Comparison of ENCODE assay signal across 18 mouse cellular contexts in genomic region chr2:69851427-69852058, GRCm38 (mm10). TPM values are rescaled to one million over a fixed set of nuclear protein-coding genes. Genes with fewer than 3 reads are reported as not detected.
DNase-seq lines count a peak whose midpoint lies in the region; ATAC-seq and TF ChIP-seq lines count a peak whose summit lies in the region.
"Had no signal": no experiment of that assay in that cellular context is flagged by ENCODE, and none has a peak within 500 bp of the region (broad histone marks: within the 10 kb centered on the region; RNA-seq: fewer than 3 reads in every experiment).

No protein-coding gene starts in this region.

- H3K9ac ChIP-seq in kidney, embryonic 15.5 days, result no peak overlapping the region
- no peak overlapping the region for H3K9ac ChIP-seq in MEL (ENCODE audit: control insufficient read depth, low read depth, low read length, poor library complexity, severe bottlenecking)
- no peak overlapping the region for H3K9ac ChIP-seq in liver, embryonic 14.5 days (replicated peaks)
- H3K9ac ChIP-seq: heart, embryonic 13.5 days; hindbrain, embryonic 15.5 days; limb, embryonic 12.5 days had no signal

- H3K79me2 ChIP-seq in MEL (ENCODE audit: control insufficient read depth, insufficient read depth, low read length, poor library complexity), result no peaks in the 10 kb centered on the region

- H3K27me3 ChIP-seq in kidney, embryonic 15.5 days, result no peaks in the 10 kb centered on the region
- H3K27me3 ChIP-seq in MEL (ENCODE audit: control insufficient read depth in 1 of 2, insufficient read depth in 2 of 2, low read length in 2 of 2), result no peaks in the 10 kb centered on the region
- H3K27me3 ChIP-seq in liver, embryonic 14.5 days (ENCODE audit: control insufficient read depth, insufficient read depth, low read length), result no peaks in the 10 kb centered on the region
- H3K27me3 ChIP-seq: CH12.LX; heart, embryonic 13.5 days; hindbrain, embryonic 15.5 days; limb, embryonic 12.5 days had no signal

- no peak for TF ChIP-seq EP300 in MEL (IDR thresholded peaks at IDR 0.05; ENCODE audit: low read depth in 1 of 2, low read length in 2 of 2)
- TF ChIP-seq EP300 in liver, embryonic 14.5 days (IDR thresholded peaks at IDR 0.05; ENCODE audit: low read depth), result no peak

- no peak overlapping the region for H3K4me2 ChIP-seq in kidney, embryonic 15.5 days
- no peak overlapping the region for H3K4me2 ChIP-seq in liver, embryonic 14.5 days (ENCODE audit: low read depth)
- H3K4me2 ChIP-seq: heart, embryonic 13.5 days; hindbrain, embryonic 15.5 days; limb, embryonic 12.5 days had no signal

- H3K9me3 ChIP-seq in kidney, embryonic 15.5 days (replicated peaks), result no peaks in the 10 kb centered on the region
- no peaks in the 10 kb centered on the region for H3K9me3 ChIP-seq in MEL (replicated peaks; ENCODE audit: insufficient read depth, low read length)
- no peaks in the 10 kb centered on the region for H3K9me3 ChIP-seq in liver, embryonic 14.5 days (ENCODE audit: control insufficient read depth, low read length)
- H3K9me3 ChIP-seq: heart, embryonic 13.5 days; hindbrain, embryonic 15.5 days; limb, embryonic 12.5 days had no signal

- no peaks in the 10 kb centered on the region for H3K36me3 ChIP-seq in kidney, embryonic 15.5 days
- peaks cover 0 to 8% of the 10 kb centered on the region in 2 experiments; a peak in 2 of 4 replicates for H3K36me3 ChIP-seq in MEL (ENCODE audit: control insufficient read depth in 1 of 2, insufficient read depth in 2 of 2, low read length in 2 of 2)
- no peaks in the 10 kb centered on the region for H3K36me3 ChIP-seq in liver, embryonic 14.5 days (replicated peaks; ENCODE audit: control insufficient read depth, insufficient read depth, low read depth)
- H3K36me3 ChIP-seq: heart, embryonic 13.5 days; hindbrain, embryonic 15.5 days; limb, embryonic 12.5 days had no signal

- H3K27ac ChIP-seq in kidney, embryonic 15.5 days, result no peak overlapping the region
- no peak overlapping the region for H3K27ac ChIP-seq in MEL (ENCODE audit: control insufficient read depth, low read depth, low read length)
- H3K27ac ChIP-seq in liver, embryonic 14.5 days, result no peak overlapping the region
- H3K27ac ChIP-seq: heart, embryonic 13.5 days; hindbrain, embryonic 15.5 days; limb, embryonic 12.5 days had no signal

- peak; percentile 23 for TF ChIP-seq RAD21 in MEL (IDR thresholded peaks at IDR 0.05; ENCODE audit: low read depth, low read length)

- peak; percentile 20 to 52 (median 44); a peak in 4 of 6 replicates for TF ChIP-seq CTCF in MEL (IDR thresholded peaks at IDR 0.05 in 2 of 3, conservative IDR thresholded peaks at IDR 0.05 in 1 of 3; ENCODE audit: control insufficient read depth in 1 of 3, insufficient read depth in 1 of 3, low read depth in 2 of 3, low read length in 3 of 3, poor library complexity in 1 of 3, severe bottlenecking in 1 of 3)
- peak; percentile 83 for TF ChIP-seq CTCF in liver, embryonic 14.5 days (IDR thresholded peaks at IDR 0.05; ENCODE audit: low read depth)

- DNase-seq in kidney, postnatal 4 days, result no peak
- DNase-seq in MEL (ENCODE audit: low read depth, low spot score), result peak; percentile 49
- peak; percentile 48 for DNase-seq in c-Kit-positive CD71-positive TER-119-positive erythroid progenitor cells, embryonic 14.5 days (ENCODE audit: low spot score)
- DNase-seq in liver, embryonic 14.5 days (ENCODE audit: low read depth in 3 of 3, low spot score in 3 of 3), result peak in 2 of 3 experiments; percentile 41 to 44
- DNase-seq in retina, embryonic 14.5 days (ENCODE audit: low spot score), result no peak
- DNase-seq in right cerebral cortex, postnatal 36 days (ENCODE audit: low spot score in 2 of 2), result no peak
- DNase-seq: cerebellum, postnatal 10 days; gastrocnemius, postnatal 10 days; lung, postnatal 4 days; right cerebral cortex, postnatal 4 days; thymus, postnatal 36 days had no signal

- ATAC-seq in kidney, embryonic 15.5 days (replicated peaks; ENCODE audit: low FRiP score), result 0 out of 2 replicates have a peak, but pooled peaks have one; percentile 33
- ATAC-seq in liver, embryonic 14.5 days (ENCODE audit: insufficient read depth), result peak; percentile 78
- no peak for ATAC-seq in activated CD4-positive, CD25-positive, alpha-beta regulatory T cell, adult 4 months
- ATAC-seq: forebrain, embryonic 14.5 days had no signal

- H3K4me1 ChIP-seq in kidney, embryonic 15.5 days, result no peaks in the 10 kb centered on the region
- peaks cover 5 to 7% of the 10 kb centered on the region in 2 experiments for H3K4me1 ChIP-seq in MEL (ENCODE audit: control insufficient read depth in 1 of 2, insufficient read depth in 2 of 2, low read length in 2 of 2)
- peaks cover 11 to 19% of the 10 kb centered on the region in 2 experiments for H3K4me1 ChIP-seq in liver, embryonic 14.5 days (replicated peaks; ENCODE audit: control insufficient read depth in 2 of 2, insufficient read depth in 2 of 2, low read length in 1 of 2)
- H3K4me1 ChIP-seq: heart, embryonic 13.5 days; hindbrain, embryonic 15.5 days; limb, embryonic 12.5 days had no signal

- TF ChIP-seq POLR2A in MEL (IDR thresholded peaks at IDR 0.05; ENCODE audit: control insufficient read depth in 1 of 2, insufficient read depth in 1 of 2, low read depth in 1 of 2, low read length in 2 of 2, poor library complexity in 1 of 2), result no peak

- no peak overlapping the region for H3K4me3 ChIP-seq in kidney, embryonic 15.5 days (replicated peaks)
- H3K4me3 ChIP-seq in MEL (ENCODE audit: control insufficient read depth in 1 of 2, insufficient read depth in 1 of 2, low read depth in 2 of 2, low read length in 2 of 2), result no peak overlapping the region
- H3K4me3 ChIP-seq in liver, embryonic 14.5 days (ENCODE audit: insufficient read depth in 1 of 2, low read depth in 2 of 2, low read length in 2 of 2), result no peak overlapping the region
- H3K4me3 ChIP-seq: heart, embryonic 13.5 days; hindbrain, embryonic 15.5 days; limb, embryonic 12.5 days had no signal

- WGBS in kidney, embryonic 15.5 days, result 50% methylated on average over 2 of the region's 2 CpGs
- WGBS in liver, embryonic 14.5 days (ENCODE audit: insufficient replicate concordance), result 54% methylated on average over 2 of the region's 2 CpGs

TF ChIP-seq in MEL, 35 proteins besides CTCF, POLR2A, EP300 and RAD21:
- TF ChIP-seq GATA1 (IDR thresholded peaks at IDR 0.05; ENCODE audit: low read depth, low read length), result peak; percentile 41; the same call in 1 of the 2 replicates
- TF ChIP-seq SMC3 (IDR thresholded peaks at IDR 0.05; ENCODE audit: low read depth, low read length), result peak; percentile 45
- no peak for TF ChIP-seq TCF12 (IDR thresholded peaks at IDR 0.05; ENCODE audit: low read depth, low read length)

RNA-seq across cellular contexts. Expression of gene Ssb, which starts 9.8 kb away (rescaled TPM):
- 356 and 389 TPM in 2 replicates for polyA plus RNA-seq in kidney, embryonic 15.5 days (2015; fragmentation: Nextera tagmentation; extraction: Ambion mirVana)
- total RNA-seq in MEL (2012; rRNA removed), result 219 and 221 TPM in 2 replicates
- polyA plus RNA-seq in MEL (2012; ENCODE audit: insufficient read depth in 1 of 2, insufficient read length in 2 of 2, low read depth in 1 of 2, low replicate concordance in 2 of 2, missing spikeins in 1 of 2), result 1,000 to 10,000 TPM in 1 of 2 experiments, 100 to 1,000 TPM in 1; 357 to 1,377 TPM
- polyA plus RNA-seq in liver, embryonic 14.5 days (2012; rRNA removed), result 26.2 and 76.5 TPM in 2 replicates
- polyA plus RNA-seq in liver, embryonic 14.5 days (2014; fragmentation: Nextera tagmentation; extraction: Ambion mirVana), result 161 and 170 TPM in 2 replicates
- polyA plus RNA-seq in activated CD4-positive, CD25-positive, alpha-beta regulatory T cell, adult 4 months (2017; shearing (Covaris generic)), result 100 to 1,000 TPM; 313 to 322 TPM

RNA-seq across cellular contexts. Expression of gene Klhl23, which starts 29.8 kb away (rescaled TPM):
- 28.8 and 32.2 TPM in 2 replicates for polyA plus RNA-seq in kidney, embryonic 15.5 days (2015; fragmentation: Nextera tagmentation; extraction: Ambion mirVana)
- 24.8 and 27.6 TPM in 2 replicates for total RNA-seq in MEL (2012; rRNA removed)
- polyA plus RNA-seq in MEL (2012; ENCODE audit: insufficient read depth in 1 of 2, insufficient read length in 2 of 2, low read depth in 1 of 2, low replicate concordance in 2 of 2, missing spikeins in 1 of 2), result 100 to 1,000 TPM in 1 of 2 experiments, 10 to 100 TPM in 1; 31.4 to 238 TPM
- 8.0 and 12.0 TPM in 2 replicates for polyA plus RNA-seq in liver, embryonic 14.5 days (2012; rRNA removed)
- polyA plus RNA-seq in liver, embryonic 14.5 days (2014; fragmentation: Nextera tagmentation; extraction: Ambion mirVana), result 15.7 and 15.9 TPM in 2 replicates
- polyA plus RNA-seq in activated CD4-positive, CD25-positive, alpha-beta regulatory T cell, adult 4 months (2017; shearing (Covaris generic)), result under 1 TPM in 1 of 2 experiments, not detected in 1; 0.34 TPM

RNA-seq across cellular contexts. Expression of gene Mettl5, which starts 33.9 kb away (rescaled TPM):
- polyA plus RNA-seq in kidney, embryonic 15.5 days (2015; fragmentation: Nextera tagmentation; extraction: Ambion mirVana), result 42.9 and 43.4 TPM in 2 replicates
- total RNA-seq in MEL (2012; rRNA removed), result 27.5 and 32.3 TPM in 2 replicates
- polyA plus RNA-seq in MEL (2012; ENCODE audit: insufficient read depth in 1 of 2, insufficient read length in 2 of 2, low read depth in 1 of 2, low replicate concordance in 2 of 2, missing spikeins in 1 of 2), result 10 to 100 TPM in 1 of 2 experiments, not detected in 1; 29.2 TPM
- 5.7 and 9.4 TPM in 2 replicates for polyA plus RNA-seq in liver, embryonic 14.5 days (2012; rRNA removed)
- 33.2 and 35.4 TPM in 2 replicates for polyA plus RNA-seq in liver, embryonic 14.5 days (2014; fragmentation: Nextera tagmentation; extraction: Ambion mirVana)
- polyA plus RNA-seq in activated CD4-positive, CD25-positive, alpha-beta regulatory T cell, adult 4 months (2017; shearing (Covaris generic)), result 10 to 100 TPM; 57.9 to 63.0 TPM

RNA-seq across cellular contexts. Expression of gene Ubr3, which starts 45.5 kb away (rescaled TPM):
- 14.3 and 15.5 TPM in 2 replicates for polyA plus RNA-seq in kidney, embryonic 15.5 days (2015; fragmentation: Nextera tagmentation; extraction: Ambion mirVana)
- 10.1 and 13.5 TPM in 2 replicates for total RNA-seq in MEL (2012; rRNA removed)
- 100 to 1,000 TPM in 1 of 2 experiments, 10 to 100 TPM in 1; 25.3 to 188 TPM for polyA plus RNA-seq in MEL (2012; ENCODE audit: insufficient read depth in 1 of 2, insufficient read length in 2 of 2, low read depth in 1 of 2, low replicate concordance in 2 of 2, missing spikeins in 1 of 2)
- polyA plus RNA-seq in liver, embryonic 14.5 days (2012; rRNA removed), result 6.4 and 8.0 TPM in 2 replicates
- 5.8 and 5.9 TPM in 2 replicates for polyA plus RNA-seq in liver, embryonic 14.5 days (2014; fragmentation: Nextera tagmentation; extraction: Ambion mirVana)
- 10 to 100 TPM; 13.1 to 16.7 TPM for polyA plus RNA-seq in activated CD4-positive, CD25-positive, alpha-beta regulatory T cell, adult 4 months (2017; shearing (Covaris generic))

Comparison
In these comparisons a context has a peak if more than half of its experiments do, and no peak if none do; other contexts are left out.
1. DNase-seq: peak in MEL (single experiment), c-Kit-positive CD71-positive TER-119-positive erythroid progenitor cells, embryonic 14.5 days (single experiment) and liver, embryonic 14.5 days (2 of 3); none in kidney, postnatal 4 days (0 of 2), retina, embryonic 14.5 days (single experiment) and right cerebral cortex, postnatal 36 days (0 of 2).
2. RNA of gene Klhl23, which starts 29.8 kb away (polyA plus RNA-seq): 31.4 to 238 TPM in MEL, 28.8 to 32.2 TPM in kidney, embryonic 15.5 days and 8.0 to 15.9 TPM in liver, embryonic 14.5 days; 0.34 TPM in activated CD4-positive, CD25-positive, alpha-beta regulatory T cell, adult 4 months; every median in the first group is over 4 times any median in the second.